Mouse (Mus musculus) E14TG2a.4 (cell line): Measurements from ENCODE around the gene Cacng8.

Source experiments
- CTCF ChIP-seq: conservative IDR thresholded peaks from 2 replicates; pipeline ENCODE4 v1.5.1; 2014; ENCODE audit warnings: low read length
- NANOG ChIP-seq: IDR thresholded peaks from 2 replicates; pipeline ENCODE4 v1.6.1; 2014; ENCODE audit warnings: borderline replicate concordance, low read length, mixed read lengths
- POU5F1 ChIP-seq: IDR thresholded peaks from 2 replicates; pipeline ENCODE4 v1.6.1; 2014; ENCODE audit warnings: low read length, borderline replicate concordance

DNA sequence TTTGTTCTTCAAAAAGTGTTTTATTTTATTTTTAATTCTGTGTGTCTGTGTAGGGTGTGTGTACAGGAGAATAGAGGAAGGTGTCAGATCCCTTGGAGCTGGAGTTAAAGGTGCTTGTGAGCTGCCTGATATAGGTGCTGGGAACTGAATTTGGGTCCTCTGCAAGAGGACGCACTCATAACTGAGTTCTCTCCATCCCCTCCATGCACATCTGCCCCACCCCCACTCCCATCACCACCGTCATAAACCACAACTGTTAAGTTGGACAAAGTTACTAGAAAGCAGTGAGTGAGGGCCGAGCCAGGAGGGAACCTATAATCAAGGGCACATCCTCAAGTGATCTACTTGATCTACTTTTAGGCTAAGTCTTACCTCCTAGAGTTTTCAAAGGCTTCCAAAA lies 46.6 kb upstream of the Cacng8 start:
- TF ChIP-seq CTCF (no peak), NANOG (no peak), POU5F1 (no peak)
